Mouse (Mus musculus) bone marrow, adult 2 months (tissue): ENCODE measurements at regions not wholly inside any gene's neighbourhood (a gene's known extent, or its start where the extent isn't known, plus 50 kb on each side); places are given as distances from the start of the nearest gene placed in this dataset.
"Not testable (repeated sequence)": the region's sequence is repeated elsewhere in the genome, so short reads cannot be mapped to it uniquely, and the experiment has no call there.

Source experiments
- CTCF ChIP-seq: fragments of 200-500 bp; IDR thresholded peaks from 2 replicates; pipeline ENCODE4 v1.5.1; 2011; ENCODE audit warnings: low read length, control low read depth; ENCODE audit not compliant: control insufficient read depth, insufficient read depth
- POLR2A ChIP-seq: fragments of 200-500 bp; IDR thresholded peaks from 2 replicates; pipeline ENCODE4 v1.6.1; 2011; ENCODE audit warnings: low read depth, mild to moderate bottlenecking, control low read depth, low read length, borderline replicate concordance; ENCODE audit not compliant: control insufficient read depth

- not testable (repeated sequence) for TF ChIP-seq CTCF, POLR2A
Measured at GRCm38 (mm10) chr14:54117607-54118006, 136.3 kb downstream of the Dad1 start.
